Mouse (Mus musculus) cerebellum, adult 11-12 months (tissue): ENCODE measurements around the gene 4930407I10Rik.
A peak's percentile ranks its signal among the peaks of the same experiment; 100 is the strongest.

Source experiments
- DNase-seq: peaks from one replicate; pipeline ENCODE4 v3.0.0; 2022

The 4930407I10Rik gene

DNA sequence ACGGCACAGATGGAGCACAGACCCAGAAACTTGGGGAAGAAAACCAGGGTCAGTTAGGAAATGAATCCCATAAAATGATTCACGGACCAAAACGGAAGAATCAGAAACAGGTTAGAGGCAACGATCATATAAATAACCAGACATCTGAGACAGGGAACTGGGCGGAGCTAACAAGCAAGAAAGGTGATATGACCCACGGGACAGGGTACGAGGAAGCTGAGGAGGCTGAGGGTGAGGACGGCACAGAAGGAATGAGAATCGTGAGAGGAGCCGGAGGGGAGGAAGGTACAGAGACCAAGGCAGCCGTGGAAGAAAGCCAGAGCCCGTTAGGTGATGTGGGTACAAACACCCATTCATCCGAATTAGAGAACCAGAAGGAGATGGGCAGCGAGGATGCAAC, 5.0 kb downstream of the 4930407I10Rik start:
- DNase-seq = no peak

DNA sequence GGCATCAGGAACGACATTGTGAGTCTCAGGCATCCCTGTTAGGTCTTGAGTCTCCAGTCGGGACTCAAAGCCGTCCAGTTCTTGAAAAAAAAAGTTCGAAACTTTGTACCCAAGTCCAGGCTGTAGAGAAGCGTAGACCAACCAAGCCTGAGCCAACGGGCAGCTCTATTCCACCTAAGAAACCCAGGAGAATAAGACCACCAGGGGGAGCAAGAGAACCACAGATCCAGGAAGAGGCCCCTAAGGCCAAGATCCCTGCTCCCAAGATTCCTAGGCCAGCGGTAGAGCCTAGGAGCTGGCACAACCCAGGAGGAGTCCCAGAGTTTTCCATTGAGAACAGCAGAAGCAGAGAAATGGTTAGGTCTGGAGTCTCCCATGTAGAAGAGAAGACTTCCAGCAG, 6.6 kb downstream of the 4930407I10Rik start:
- peak; percentile 64 for DNase-seq

DNA sequence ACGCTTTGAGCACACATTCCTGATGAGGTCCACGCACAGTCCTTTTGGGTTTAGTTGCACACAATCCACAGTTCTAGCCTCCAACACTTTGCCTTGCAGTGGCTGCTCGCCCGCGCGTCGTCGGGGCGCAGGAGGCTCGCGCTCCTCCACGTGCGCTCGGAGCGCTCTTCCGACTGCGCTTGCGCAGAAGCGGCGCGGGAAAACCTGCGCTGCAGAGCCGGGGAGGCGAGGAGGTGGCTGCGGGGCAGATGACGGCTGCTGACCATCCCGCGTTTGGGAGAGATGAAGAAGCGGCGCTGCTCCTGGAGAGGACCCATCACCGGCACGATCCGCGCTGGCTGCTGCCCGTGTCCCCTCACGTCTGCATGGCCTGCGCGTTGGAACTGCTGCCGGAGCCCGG, 10.9 kb downstream of the 4930407I10Rik start, which contains the start of gene Mei1:
Mei1 (plus strand) TSS at position 99 of the 400 bp plus-strand sequence.
- no peak for DNase-seq

- DNase-seq = no peak
These were observed 13.0 kb downstream of the 4930407I10Rik start for GRCm38 (mm10) chr15:82071816-82072469.

- DNase-seq = no peak
These were observed 14.5 kb downstream of the 4930407I10Rik start for GRCm38 (mm10) chr15:82073490-82073889.

DNA sequence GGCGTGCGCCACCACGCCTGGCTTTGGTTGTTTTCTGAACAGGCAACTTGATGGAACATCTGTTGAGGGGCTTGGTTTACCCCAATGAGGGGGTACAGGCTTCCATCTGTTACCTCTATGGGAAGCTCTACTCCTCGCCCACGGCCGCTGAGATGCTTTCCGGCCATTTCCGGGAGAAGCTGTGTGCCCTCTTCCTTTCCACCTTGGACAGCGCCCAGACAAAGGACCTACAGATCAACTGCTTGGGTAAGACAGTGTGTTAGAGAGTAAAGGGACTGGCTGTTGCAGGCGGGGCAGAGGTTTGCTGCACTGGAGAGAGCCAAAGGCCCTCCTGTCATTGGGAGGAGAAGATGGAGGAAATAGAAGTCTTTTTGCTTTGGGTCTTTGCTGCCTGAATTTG, 20.9 kb downstream of the 4930407I10Rik start:
- DNase-seq = no peak

- DNase-seq = peak; percentile 85
These were observed 22.2 kb downstream of the 4930407I10Rik start for GRCm38 (mm10) chr15:82081161-82081560.

DNA sequence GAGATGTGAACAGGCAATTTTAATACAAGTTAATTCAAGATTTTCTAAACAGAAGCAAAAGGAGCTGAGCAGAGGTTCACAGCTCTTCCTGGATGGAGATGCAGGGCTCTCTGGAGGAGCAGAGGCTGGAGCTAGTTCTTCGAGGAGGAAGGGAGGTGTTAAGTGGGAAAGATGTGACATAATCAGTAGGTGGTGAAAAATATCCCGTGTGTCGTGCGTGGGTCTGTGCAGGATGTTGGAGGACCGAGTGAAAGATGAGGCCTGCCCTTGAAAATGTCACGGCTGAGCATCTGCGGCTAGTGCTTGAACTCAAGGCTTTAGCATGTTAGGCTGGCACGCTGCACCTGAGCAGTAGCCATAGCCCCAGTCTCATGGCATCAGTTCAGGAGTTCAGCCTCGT, 26.7 kb downstream of the 4930407I10Rik start:
- DNase-seq = no peak

DNA sequence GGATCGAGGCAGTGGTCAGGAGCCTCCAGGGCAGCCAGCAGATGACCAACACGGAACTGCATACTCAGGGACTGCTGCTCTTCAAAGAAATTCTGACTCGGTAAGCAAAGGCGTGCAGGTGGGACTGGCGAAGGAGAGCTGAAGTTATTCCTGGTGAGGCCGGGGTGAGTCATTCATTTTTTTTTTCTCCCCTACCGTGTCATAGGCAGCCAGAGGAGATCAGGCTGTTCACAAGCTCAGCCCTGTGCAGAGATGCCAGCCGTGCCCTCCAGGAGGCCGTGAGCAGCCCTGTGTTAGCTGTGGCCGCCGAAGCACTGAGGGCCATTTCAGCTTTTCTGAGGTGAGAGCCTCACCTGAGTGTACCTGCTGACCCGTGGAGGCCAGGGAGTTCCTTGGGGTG, 27.2 kb downstream of the 4930407I10Rik start:
- no peak for DNase-seq

DNA sequence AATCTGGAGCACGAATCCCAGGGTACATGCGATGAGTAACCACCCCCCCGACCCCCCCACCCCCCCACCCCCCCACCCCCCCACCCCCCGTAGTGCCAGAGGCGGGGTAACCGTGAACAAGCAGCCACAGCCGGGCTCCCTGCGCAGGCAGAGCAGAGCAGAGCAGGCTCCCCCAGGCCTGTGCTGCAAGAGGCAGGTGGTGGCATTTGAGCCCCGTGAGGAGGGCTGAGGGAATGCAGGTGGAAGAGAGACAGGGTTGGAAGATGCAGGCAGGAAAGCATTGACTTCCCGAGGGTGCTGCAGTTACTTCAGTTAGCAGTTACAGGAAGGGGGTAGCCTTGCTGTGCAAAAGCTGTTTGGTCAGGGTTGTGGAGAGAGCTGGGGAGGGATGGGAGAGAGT, 28.3 kb downstream of the 4930407I10Rik start:
- no peak for DNase-seq

- no peak for DNase-seq
These were observed 32.1 kb downstream of the 4930407I10Rik start for GRCm38 (mm10) chr15:82091061-82091460.

- peak; percentile 56 for DNase-seq
These were observed 48.1 kb downstream of the 4930407I10Rik start for GRCm38 (mm10) chr15:82106953-82107555.
